Comparison of ENCODE assay signal across 12 mouse cellular contexts in genomic region chr9:109008994-109009635, GRCm38 (mm10). TPM values are rescaled to one million over a fixed set of nuclear protein-coding genes. Genes with fewer than 3 reads are reported as not detected.
DNase-seq lines count a peak whose midpoint lies in the region; ATAC-seq and TF ChIP-seq lines count a peak whose summit lies in the region.
"Had no signal": no experiment of that assay in that cellular context is flagged by ENCODE, and none has a peak within 500 bp of the region (broad histone marks: within the 10 kb centered on the region; RNA-seq: fewer than 3 reads in every experiment).

No protein-coding gene starts in this region.

- no peaks in the 10 kb centered on the region for H3K27me3 ChIP-seq in heart, embryonic 11.5 days (ENCODE audit: control insufficient read depth, insufficient read depth, low read length)
- 0 out of 2 replicates have a peak, but pooled peaks cover 1% of the 10 kb centered on the region for H3K27me3 ChIP-seq in liver, embryonic 12.5 days (replicated peaks)
- no peaks in the 10 kb centered on the region for H3K27me3 ChIP-seq in forebrain, embryonic 15.5 days
- H3K27me3 ChIP-seq: hindbrain, embryonic 12.5 days had no signal

- H3K4me2 ChIP-seq in heart, embryonic 11.5 days = no peak overlapping the region
- H3K4me2 ChIP-seq in liver, embryonic 12.5 days = no peak overlapping the region
- H3K4me2 ChIP-seq in forebrain, embryonic 15.5 days (replicated peaks) = no peak overlapping the region
- H3K4me2 ChIP-seq: hindbrain, embryonic 12.5 days had no signal

- DNase-seq in heart, adult 18-20 months = no peak
- DNase-seq in liver = no peak
- DNase-seq in left cerebral cortex, postnatal 14 days (ENCODE audit: low spot score in 2 of 2) = peak; percentile 59 to 78
- DNase-seq in cerebellum, adult 9-11 months = no peak
- DNase-seq: kidney, adult 18-20 months had no signal

- H3K4me1 ChIP-seq in heart, embryonic 11.5 days (ENCODE audit: control insufficient read depth, insufficient read depth, low read length) = peaks cover 24% of the 10 kb centered on the region
- peaks cover 40% of the 10 kb centered on the region for H3K4me1 ChIP-seq in liver, embryonic 12.5 days
- peaks cover 5% of the 10 kb centered on the region for H3K4me1 ChIP-seq in cortical plate, adult 2 months (ENCODE audit: control insufficient read depth, insufficient read depth, low read length)
- H3K4me1 ChIP-seq in forebrain, embryonic 15.5 days = no peaks in the 10 kb centered on the region

- TF ChIP-seq CTCF in cortical plate, adult 2 months (IDR thresholded peaks at IDR 0.05; ENCODE audit: extremely low read depth, insufficient read depth, low read length) = no peak

- intact Hi-C loops in left cerebral cortex, postnatal 14 days (cut with DNase I) = no loop called here

- no peak overlapping the region for H3K27ac ChIP-seq in heart, embryonic 11.5 days (ENCODE audit: low read depth, low read length)
- no peak overlapping the region for H3K27ac ChIP-seq in liver, embryonic 12.5 days
- H3K27ac ChIP-seq in cortical plate, adult 2 months (ENCODE audit: insufficient read depth, low read length) = peak overlapping the region; percentile 36; the same call in 1 of the 2 replicates
- no peak overlapping the region for H3K27ac ChIP-seq in forebrain, embryonic 15.5 days (replicated peaks)
- H3K27ac ChIP-seq: hindbrain, embryonic 12.5 days; liver, embryonic 14.5 days had no signal

- 0 out of 2 replicates have a peak, but pooled peaks have one; percentile 5 for ATAC-seq in heart, embryonic 11.5 days (replicated peaks; ENCODE audit: insufficient number of reproducible peaks, low FRiP score, low TSS enrichment)
- peak; percentile 22 for ATAC-seq in liver, embryonic 12.5 days
- no peak for ATAC-seq in forebrain, embryonic 15.5 days (replicated peaks)

- no peaks in the 10 kb centered on the region for H3K9me3 ChIP-seq in heart, embryonic 11.5 days (replicated peaks; ENCODE audit: control insufficient read depth, low read length)
- no peaks in the 10 kb centered on the region for H3K9me3 ChIP-seq in liver, embryonic 12.5 days (replicated peaks)
- H3K9me3 ChIP-seq in forebrain, embryonic 15.5 days = no peaks in the 10 kb centered on the region
- H3K9me3 ChIP-seq: hindbrain, embryonic 12.5 days had no signal

- H3K4me3 ChIP-seq in heart, embryonic 11.5 days (ENCODE audit: low read depth, low read length) = no peak overlapping the region
- H3K4me3 ChIP-seq in liver, embryonic 12.5 days = no peak overlapping the region
- H3K4me3 ChIP-seq in cortical plate, adult 2 months (ENCODE audit: insufficient read depth, low read length) = no peak overlapping the region
- no peak overlapping the region for H3K4me3 ChIP-seq in forebrain, embryonic 15.5 days
- H3K4me3 ChIP-seq: hindbrain, embryonic 12.5 days had no signal

- 0 out of 2 replicates have a peak overlapping the region, but pooled peaks have one; percentile 16 for H3K9ac ChIP-seq in heart, embryonic 11.5 days (ENCODE audit: low read depth, low read length)
- H3K9ac ChIP-seq in liver, embryonic 12.5 days = no peak overlapping the region
- no peak overlapping the region for H3K9ac ChIP-seq in forebrain, embryonic 15.5 days (replicated peaks)
- H3K9ac ChIP-seq: liver, embryonic 14.5 days had no signal

- no peaks in the 10 kb centered on the region for H3K36me3 ChIP-seq in heart, embryonic 11.5 days (ENCODE audit: control insufficient read depth, insufficient read depth, low read length)
- peaks cover 3% of the 10 kb centered on the region; the same call in 1 of the 2 replicates for H3K36me3 ChIP-seq in liver, embryonic 12.5 days
- H3K36me3 ChIP-seq in forebrain, embryonic 15.5 days = peaks cover 9% of the 10 kb centered on the region; the same call in 1 of the 2 replicates

- TF ChIP-seq POLR2A in cortical plate, adult 2 months (IDR thresholded peaks at IDR 0.05; ENCODE audit: extremely low read depth, insufficient read depth, low read length) = no peak

- WGBS in heart, embryonic 11.5 days (ENCODE audit: insufficient replicate concordance) = 64% methylated on average over 9 of the region's 10 CpGs
- WGBS in liver, embryonic 12.5 days (ENCODE audit: insufficient replicate concordance) = 58% methylated on average over 10 of the region's 10 CpGs
- WGBS in forebrain, embryonic 15.5 days = 74% methylated on average over 9 of the region's 10 CpGs

RNA-seq across cellular contexts. Expression of gene Pfkfb4, which starts 17.5 kb away (rescaled TPM):
- polyA plus RNA-seq in heart, embryonic 11.5 days (2014; fragmentation: Nextera tagmentation; extraction: Ambion mirVana) = 3.6 and 4.5 TPM in 2 replicates
- total RNA-seq in heart, adult 18-20 months (2021) = 1 to 10 TPM; 1.3 to 1.6 TPM
- 3.4 and 4.4 TPM in 2 replicates for polyA plus RNA-seq in liver, embryonic 12.5 days (2016; fragmentation: Nextera tagmentation; extraction: Ambion mirVana)
- 20.5 and 20.8 TPM in 2 replicates for polyA plus RNA-seq in cortical plate, adult 2 months (2012; rRNA removed)
- 10 to 100 TPM; 15.9 to 16.7 TPM for total RNA-seq in left cerebral cortex, postnatal 14 days (2021)
- polyA plus RNA-seq in forebrain, embryonic 15.5 days (2015; fragmentation: Nextera tagmentation; extraction: Ambion mirVana) = 27.3 and 28.0 TPM in 2 replicates

RNA-seq across cellular contexts. Expression of gene Ucn2, which starts 23.3 kb away (rescaled TPM):
- polyA plus RNA-seq in heart, embryonic 11.5 days (2014; fragmentation: Nextera tagmentation; extraction: Ambion mirVana) = not detected in 2 replicates
- not detected for total RNA-seq in heart, adult 18-20 months (2021)
- 0.11 TPM in 1 of 2 replicates, not detected in the other for polyA plus RNA-seq in liver, embryonic 12.5 days (2016; fragmentation: Nextera tagmentation; extraction: Ambion mirVana)
- polyA plus RNA-seq in cortical plate, adult 2 months (2012; rRNA removed) = 0.25 and 0.35 TPM in 2 replicates
- total RNA-seq in left cerebral cortex, postnatal 14 days (2021) = not detected
- not detected in 2 replicates for polyA plus RNA-seq in forebrain, embryonic 15.5 days (2015; fragmentation: Nextera tagmentation; extraction: Ambion mirVana)
- polyA plus RNA-seq: embryonic facial prominence, embryonic 11.5 days; hindbrain, embryonic 12.5 days had no signal

RNA-seq across cellular contexts. Expression of gene Shisa5, which starts 29.2 kb away (rescaled TPM):
- 49.0 and 59.1 TPM in 2 replicates for polyA plus RNA-seq in heart, embryonic 11.5 days (2014; fragmentation: Nextera tagmentation; extraction: Ambion mirVana)
- total RNA-seq in heart, adult 18-20 months (2021) = 10 to 100 TPM; 31.4 to 55.0 TPM
- polyA plus RNA-seq in liver, embryonic 12.5 days (2016; fragmentation: Nextera tagmentation; extraction: Ambion mirVana) = 19.0 and 21.5 TPM in 2 replicates
- polyA plus RNA-seq in cortical plate, adult 2 months (2012; rRNA removed) = 123 and 125 TPM in 2 replicates
- 10 to 100 TPM; 68.2 to 72.6 TPM for total RNA-seq in left cerebral cortex, postnatal 14 days (2021)
- polyA plus RNA-seq in forebrain, embryonic 15.5 days (2015; fragmentation: Nextera tagmentation; extraction: Ambion mirVana) = 48.0 and 49.0 TPM in 2 replicates

RNA-seq across cellular contexts. Expression of gene Trex1, which starts 50.4 kb away (rescaled TPM):
- polyA plus RNA-seq in heart, embryonic 11.5 days (2014; fragmentation: Nextera tagmentation; extraction: Ambion mirVana) = 5.7 and 7.0 TPM in 2 replicates
- 10 to 100 TPM; 13.6 to 17.2 TPM for total RNA-seq in heart, adult 18-20 months (2021)
- 8.8 and 9.1 TPM in 2 replicates for polyA plus RNA-seq in liver, embryonic 12.5 days (2016; fragmentation: Nextera tagmentation; extraction: Ambion mirVana)
- 32.4 and 34.2 TPM in 2 replicates for polyA plus RNA-seq in cortical plate, adult 2 months (2012; rRNA removed)
- 10 to 100 TPM; 12.0 TPM for total RNA-seq in left cerebral cortex, postnatal 14 days (2021)
- 16.5 and 16.7 TPM in 2 replicates for polyA plus RNA-seq in forebrain, embryonic 15.5 days (2015; fragmentation: Nextera tagmentation; extraction: Ambion mirVana)

RNA-seq across cellular contexts. Expression of gene Col7a1, which starts 55.7 kb away (rescaled TPM):
- 0.28 and 0.77 TPM in 2 replicates for polyA plus RNA-seq in heart, embryonic 11.5 days (2014; fragmentation: Nextera tagmentation; extraction: Ambion mirVana)
- under 1 TPM; 0.31 to 0.60 TPM for total RNA-seq in heart, adult 18-20 months (2021)
- 0.31 and 0.68 TPM in 2 replicates for polyA plus RNA-seq in liver, embryonic 12.5 days (2016; fragmentation: Nextera tagmentation; extraction: Ambion mirVana)
- polyA plus RNA-seq in cortical plate, adult 2 months (2012; rRNA removed) = 4.1 and 4.7 TPM in 2 replicates
- total RNA-seq in left cerebral cortex, postnatal 14 days (2021) = 1 to 10 TPM; 3.6 to 4.2 TPM
- 1.1 and 2.0 TPM in 2 replicates for polyA plus RNA-seq in forebrain, embryonic 15.5 days (2015; fragmentation: Nextera tagmentation; extraction: Ambion mirVana)

Comparison
In these comparisons a context has a peak if more than half of its experiments do, and no peak if none do; other contexts are left out.
1. DNase-seq: peak in left cerebral cortex, postnatal 14 days (2 of 2); none in heart, adult 18-20 months (0 of 2), liver (single experiment) and cerebellum, adult 9-11 months (single experiment).